Comparison of ENCODE assay signal across 16 mouse cellular contexts in the genomic region with DNA sequence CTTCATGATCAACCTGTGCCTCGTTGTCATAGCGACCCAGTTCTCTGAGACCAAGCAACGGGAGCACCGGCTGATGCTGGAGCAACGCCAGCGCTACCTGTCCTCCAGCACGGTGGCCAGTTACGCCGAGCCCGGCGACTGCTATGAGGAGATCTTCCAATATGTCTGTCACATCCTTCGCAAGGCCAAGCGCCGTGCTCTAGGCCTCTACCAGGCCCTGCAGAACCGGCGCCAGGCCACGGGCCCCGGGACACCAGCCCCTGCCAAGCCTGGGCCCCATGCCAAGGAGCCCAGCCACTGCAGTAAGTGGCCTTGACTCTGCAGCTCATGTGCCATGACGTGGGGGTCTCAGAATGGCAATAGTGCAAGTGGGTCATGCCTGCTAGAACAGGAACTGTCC.
DNase-seq lines count a peak whose midpoint lies in the region; ATAC-seq and TF ChIP-seq lines count a peak whose summit lies in the region.
"Had no signal": no experiment of that assay in that cellular context is flagged by ENCODE, and none has a peak within 500 bp of the region (broad histone marks: within the 10 kb centered on the region; RNA-seq: fewer than 3 reads in every experiment).

No protein-coding gene starts in this region.

- H3K9ac ChIP-seq in hindbrain, embryonic 14.5 days, result no peak overlapping the region
- H3K9ac ChIP-seq: embryonic facial prominence, embryonic 15.5 days; heart, embryonic 13.5 days; limb, embryonic 15.5 days; midbrain, embryonic 12.5 days; neural tube, embryonic 15.5 days had no signal

- no peaks in the 10 kb centered on the region for H3K27me3 ChIP-seq in hindbrain, embryonic 10.5 days (ENCODE audit: insufficient read depth, poor library complexity, severe bottlenecking)
- H3K27me3 ChIP-seq in hindbrain, embryonic 14.5 days (ENCODE audit: control insufficient read depth, insufficient read depth, low read length), result no peaks in the 10 kb centered on the region
- H3K27me3 ChIP-seq: limb, embryonic 15.5 days; midbrain, embryonic 12.5 days; neural tube, embryonic 15.5 days had no signal

- no peaks in the 10 kb centered on the region for H3K36me3 ChIP-seq in hindbrain, embryonic 10.5 days
- no peaks in the 10 kb centered on the region for H3K36me3 ChIP-seq in hindbrain, embryonic 14.5 days (replicated peaks; ENCODE audit: control insufficient read depth, insufficient read depth)
- H3K36me3 ChIP-seq: embryonic facial prominence, embryonic 15.5 days; heart, embryonic 13.5 days; limb, embryonic 15.5 days; midbrain, embryonic 12.5 days; neural tube, embryonic 15.5 days had no signal

- TF ChIP-seq POLR2A in brain, embryonic 14.5 days (IDR thresholded peaks at IDR 0.05; ENCODE audit: borderline replicate concordance, extremely low read depth, insufficient read depth, insufficient read length, poor library complexity, severe bottlenecking), result no peak

- no peak for ATAC-seq in hindbrain, embryonic 14.5 days (ENCODE audit: low FRiP score)
- ATAC-seq: forebrain, embryonic 16.5 days; intestine, embryonic 16.5 days had no signal

- H3K4me2 ChIP-seq in hindbrain, embryonic 14.5 days (replicated peaks), result no peak overlapping the region
- H3K4me2 ChIP-seq: embryonic facial prominence, embryonic 15.5 days; heart, embryonic 13.5 days; limb, embryonic 15.5 days; midbrain, embryonic 12.5 days; neural tube, embryonic 15.5 days had no signal

- TF ChIP-seq CTCF in brain, embryonic 14.5 days (IDR thresholded peaks at IDR 0.05; ENCODE audit: borderline replicate concordance, extremely low read depth, insufficient read depth, insufficient read length), result no peak

- DNase-seq in hindbrain, embryonic 10.5 days (ENCODE audit: low spot score), result no peak
- DNase-seq in hindbrain, embryonic 14.5 days (ENCODE audit: low spot score), result no peak
- DNase-seq in ovary, postnatal 36 days (ENCODE audit: low spot score), result peak; percentile 14
- DNase-seq in ovary, postnatal 10 days (ENCODE audit: low spot score), result no peak
- peak; percentile 28 for DNase-seq in brain, embryonic 14.5 days (ENCODE audit: low read depth)
- DNase-seq in cerebellum, postnatal 36 days, result peak; percentile 66 to 71
- no peak for DNase-seq in retina, postnatal 1 day
- DNase-seq: thymus, postnatal 36 days had no signal

- 0 out of 2 replicates have a peak overlapping the region, but pooled peaks have one; percentile 23 for H3K27ac ChIP-seq in hindbrain, embryonic 10.5 days
- H3K27ac ChIP-seq in hindbrain, embryonic 14.5 days, result no peak overlapping the region
- H3K27ac ChIP-seq: embryonic facial prominence, embryonic 15.5 days; heart, embryonic 13.5 days; layer of hippocampus, adult 2 months; limb, embryonic 15.5 days; midbrain, embryonic 12.5 days; neural tube, embryonic 15.5 days had no signal

- H3K4me1 ChIP-seq in hindbrain, embryonic 10.5 days (replicated peaks), result peaks cover 14% of the 10 kb centered on the region; the same call in 1 of the 2 replicates
- no peaks in the 10 kb centered on the region for H3K4me1 ChIP-seq in hindbrain, embryonic 14.5 days (replicated peaks; ENCODE audit: control insufficient read depth, insufficient read depth, low read length)
- H3K4me1 ChIP-seq: embryonic facial prominence, embryonic 15.5 days; neural tube, embryonic 15.5 days had no signal

- no peaks in the 10 kb centered on the region for H3K9me3 ChIP-seq in hindbrain, embryonic 10.5 days
- H3K9me3 ChIP-seq in hindbrain, embryonic 14.5 days (ENCODE audit: control insufficient read depth, low read length), result no peaks in the 10 kb centered on the region
- H3K9me3 ChIP-seq: embryonic facial prominence, embryonic 15.5 days; heart, embryonic 13.5 days; limb, embryonic 15.5 days; midbrain, embryonic 12.5 days; neural tube, embryonic 15.5 days had no signal

- WGBS in hindbrain, embryonic 10.5 days, result 94% methylated on average over 19 of the region's 19 CpGs
- WGBS in hindbrain, embryonic 14.5 days, result 82% methylated on average over 19 of the region's 19 CpGs

- H3K4me3 ChIP-seq in hindbrain, embryonic 10.5 days, result no peak overlapping the region
- no peak overlapping the region for H3K4me3 ChIP-seq in hindbrain, embryonic 14.5 days (replicated peaks; ENCODE audit: low read length)
- H3K4me3 ChIP-seq: embryonic facial prominence, embryonic 15.5 days; heart, embryonic 13.5 days; layer of hippocampus, adult 2 months; limb, embryonic 15.5 days; midbrain, embryonic 12.5 days; neural tube, embryonic 15.5 days had no signal

Comparison
In these comparisons a context has a peak if more than half of its experiments do, and no peak if none do; other contexts are left out.
1. DNase-seq: peak in ovary, postnatal 36 days (single experiment), brain, embryonic 14.5 days (single experiment) and cerebellum, postnatal 36 days (2 of 2); none in hindbrain, embryonic 10.5 days (single experiment), hindbrain, embryonic 14.5 days (single experiment), ovary, postnatal 10 days (single experiment) and retina, postnatal 1 day (single experiment).